In genomic region chr8:111813818-111814217, GRCm38 (mm10) we compare ENCODE assay signal across 18 mouse cellular contexts.
"Had no signal": no experiment of that assay in that cellular context is flagged by ENCODE, and none has a peak within 500 bp of the region (broad histone marks: within the 10 kb centered on the region; RNA-seq: fewer than 3 reads in every experiment).

No protein-coding gene starts in this region.

- H3K4me1 ChIP-seq: midbrain, embryonic 12.5 days; stomach, embryonic 15.5 days had no signal

- H3K27me3 ChIP-seq: liver, embryonic 13.5 days; midbrain, embryonic 12.5 days; neural tube, embryonic 13.5 days; stomach, embryonic 15.5 days had no signal

- DNase-seq: kidney, postnatal 25 days; layer of hippocampus, postnatal 36 days; liver, embryonic 13.5 days; lung, adult 2 months; lung, postnatal 14 days; lung, postnatal 4 days; retina, postnatal 1 day; right cerebral cortex, postnatal 25 days; spleen, adult 18-20 months; thymus, postnatal 36 days had no signal

- H3K4me3 ChIP-seq: layer of hippocampus, adult 2 months; left cerebral cortex, adult 2 months; liver, embryonic 13.5 days; midbrain, embryonic 12.5 days; myocyte; neural tube, embryonic 13.5 days; stomach, embryonic 15.5 days had no signal

- H3K9me3 ChIP-seq: liver, embryonic 13.5 days; midbrain, embryonic 12.5 days; neural tube, embryonic 13.5 days; stomach, embryonic 15.5 days had no signal

- ATAC-seq: midbrain, embryonic 16.5 days had no signal

- H3K27ac ChIP-seq: kidney, postnatal 0 days; layer of hippocampus, adult 2 months; left cerebral cortex, adult 2 months; liver, embryonic 13.5 days; midbrain, embryonic 12.5 days; neural tube, embryonic 13.5 days; stomach, embryonic 15.5 days had no signal
